In the genomic region with DNA sequence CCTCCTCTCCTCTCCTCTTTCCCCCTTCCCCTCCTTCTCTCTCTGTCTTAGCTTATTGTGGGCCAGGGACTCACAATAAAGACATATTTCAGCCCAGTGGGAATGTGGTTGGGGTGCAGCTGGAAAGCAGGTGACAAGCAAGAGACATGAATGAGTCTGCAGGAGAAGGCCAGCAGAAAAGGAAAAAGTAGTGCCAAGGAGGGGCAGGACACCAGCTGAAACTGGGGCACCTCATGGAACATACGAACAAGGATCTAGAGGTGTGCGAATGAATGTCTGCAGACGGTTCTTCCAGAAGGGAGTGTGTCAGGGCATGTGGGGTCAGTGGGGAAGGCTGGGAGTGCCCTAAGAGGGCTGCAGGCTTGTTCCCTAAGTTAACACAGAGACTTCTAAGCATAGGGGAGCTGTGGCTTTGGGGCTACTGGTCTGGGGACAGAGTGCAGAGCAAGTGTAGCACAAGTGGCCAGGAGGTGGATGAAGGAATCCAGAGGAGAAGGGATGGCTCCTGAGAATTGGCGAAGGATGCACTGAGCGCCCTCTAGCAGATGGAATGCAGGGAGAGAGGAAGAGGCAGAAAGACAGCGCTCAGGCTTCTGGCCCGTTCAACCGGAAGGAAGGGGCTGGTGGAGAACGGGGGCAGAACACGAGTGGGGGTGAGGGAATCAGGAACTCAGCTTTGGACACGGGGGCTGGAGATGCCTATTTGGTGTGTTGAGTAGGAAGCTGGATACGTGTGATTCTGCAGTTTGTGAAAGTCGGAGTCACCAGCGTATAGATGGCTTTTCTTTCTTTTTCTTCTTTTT, we compare ENCODE assay signal across 8 mouse cellular contexts. TPM values are rescaled to one million over a fixed set of nuclear protein-coding genes. Genes with fewer than 3 reads are reported as not detected.
DNase-seq lines count a peak whose midpoint lies in the region; ATAC-seq and TF ChIP-seq lines count a peak whose summit lies in the region.

No protein-coding gene starts in this region.

- no peak overlapping the region for H3K27ac ChIP-seq in heart, adult 2 months
- H3K27ac ChIP-seq in heart, embryonic 10.5 days = no peak overlapping the region
- no peak overlapping the region for H3K27ac ChIP-seq in kidney, adult 2 months (ENCODE audit: insufficient read depth, low read depth, low read length)
- H3K27ac ChIP-seq in hindbrain, embryonic 14.5 days = no peak overlapping the region
- no peak overlapping the region for H3K27ac ChIP-seq in hindbrain, embryonic 11.5 days (ENCODE audit: low read depth, low read length)

- no peaks in the 10 kb centered on the region for H3K27me3 ChIP-seq in heart, adult 2 months (ENCODE audit: control insufficient read depth, insufficient read depth, low read length)
- 0 out of 2 replicates have a peak, but pooled peaks cover 3% of the 10 kb centered on the region for H3K27me3 ChIP-seq in heart, embryonic 10.5 days (ENCODE audit: insufficient read depth, poor library complexity, severe bottlenecking)
- H3K27me3 ChIP-seq in kidney, adult 2 months (replicated peaks; ENCODE audit: control insufficient read depth, insufficient read depth, low read length) = no peaks in the 10 kb centered on the region
- no peaks in the 10 kb centered on the region for H3K27me3 ChIP-seq in hindbrain, embryonic 14.5 days (ENCODE audit: control insufficient read depth, insufficient read depth, low read length)
- H3K27me3 ChIP-seq in hindbrain, embryonic 11.5 days (ENCODE audit: control insufficient read depth, insufficient read depth, low read length) = no peaks in the 10 kb centered on the region

- no peak for TF ChIP-seq EP300 in heart, adult 2 months (IDR thresholded peaks at IDR 0.05; ENCODE audit: insufficient read depth, low read depth, low read length)

- no peaks in the 10 kb centered on the region for H3K36me3 ChIP-seq in heart, adult 2 months (ENCODE audit: control insufficient read depth, insufficient read depth, low read length)
- H3K36me3 ChIP-seq in heart, embryonic 10.5 days = no peaks in the 10 kb centered on the region
- no peaks in the 10 kb centered on the region for H3K36me3 ChIP-seq in kidney, adult 2 months (ENCODE audit: control insufficient read depth, insufficient read depth, low read length)
- H3K36me3 ChIP-seq in hindbrain, embryonic 14.5 days (replicated peaks; ENCODE audit: control insufficient read depth, insufficient read depth) = no peaks in the 10 kb centered on the region
- no peaks in the 10 kb centered on the region for H3K36me3 ChIP-seq in hindbrain, embryonic 11.5 days (ENCODE audit: control insufficient read depth, insufficient read depth, low read length)

- no peak overlapping the region for H3K4me2 ChIP-seq in hindbrain, embryonic 14.5 days (replicated peaks)
- H3K4me2 ChIP-seq in hindbrain, embryonic 11.5 days (replicated peaks; ENCODE audit: low read depth, low read length) = no peak overlapping the region

- H3K9ac ChIP-seq in heart, adult 2 months (ENCODE audit: low read depth, low read length) = no peak overlapping the region
- H3K9ac ChIP-seq in hindbrain, embryonic 14.5 days = no peak overlapping the region
- no peak overlapping the region for H3K9ac ChIP-seq in hindbrain, embryonic 11.5 days (ENCODE audit: low read depth, low read length)

- ATAC-seq in hindbrain, embryonic 14.5 days (ENCODE audit: low FRiP score) = no peak
- ATAC-seq in hindbrain, embryonic 11.5 days (ENCODE audit: low FRiP score) = no peak

- intact Hi-C loops in heart, adult 2 months (cut with DNase I) = no loop called here

- TF ChIP-seq POLR2A in heart, adult 2 months (IDR thresholded peaks at IDR 0.05; ENCODE audit: insufficient read depth, low read depth, low read length) = no peak
- no peak for TF ChIP-seq POLR2A in kidney, adult 2 months (IDR thresholded peaks at IDR 0.05; ENCODE audit: low read depth, low read length)

- peak; percentile 50 to 61 for DNase-seq in heart, adult 2 months
- no peak for DNase-seq in heart, embryonic 10.5 days (ENCODE audit: low spot score)
- peak; percentile 81 for DNase-seq in ES-CJ7 (ENCODE audit: low read depth, low spot score)
- DNase-seq in cerebellum, postnatal 10 days = peak; percentile 62 to 65
- DNase-seq in kidney, adult 2 months = peak; percentile 79
- peak; percentile 65 for DNase-seq in lung, postnatal 14 days
- DNase-seq in hindbrain, embryonic 14.5 days (ENCODE audit: low spot score) = no peak
- DNase-seq in hindbrain, embryonic 11.5 days (ENCODE audit: low spot score) = no peak

- peak; percentile 60 for TF ChIP-seq CTCF in heart, adult 2 months (IDR thresholded peaks at IDR 0.05)
- peak; percentile 64; the same call in 1 of the 2 replicates for TF ChIP-seq CTCF in kidney, adult 2 months (conservative IDR thresholded peaks at IDR 0.05; ENCODE audit: insufficient read depth, insufficient read length, low read depth, low read length)

- peaks cover 13% of the 10 kb centered on the region for H3K4me1 ChIP-seq in heart, adult 2 months (ENCODE audit: control insufficient read depth, insufficient read depth, low read length)
- H3K4me1 ChIP-seq in heart, embryonic 10.5 days = peaks cover 34% of the 10 kb centered on the region
- H3K4me1 ChIP-seq in kidney, adult 2 months (ENCODE audit: control insufficient read depth, insufficient read depth, low read length) = no peaks in the 10 kb centered on the region
- H3K4me1 ChIP-seq in hindbrain, embryonic 14.5 days (replicated peaks; ENCODE audit: control insufficient read depth, insufficient read depth, low read length) = no peaks in the 10 kb centered on the region
- H3K4me1 ChIP-seq in hindbrain, embryonic 11.5 days (replicated peaks; ENCODE audit: control insufficient read depth, insufficient read depth, low read length) = no peaks in the 10 kb centered on the region

- 35% methylated on average over 14 of the region's 14 CpGs for WGBS in heart, adult 2 months
- 39% methylated on average over 14 of the region's 14 CpGs for WGBS in heart, embryonic 10.5 days
- 36% methylated on average over 14 of the region's 14 CpGs for WGBS in kidney, adult 2 months
- WGBS in hindbrain, embryonic 14.5 days = 42% methylated on average over 14 of the region's 14 CpGs
- 43% methylated on average over 14 of the region's 14 CpGs for WGBS in hindbrain, embryonic 11.5 days

- H3K4me3 ChIP-seq in heart, adult 2 months = no peak overlapping the region
- H3K4me3 ChIP-seq in heart, embryonic 10.5 days = no peak overlapping the region
- no peak overlapping the region for H3K4me3 ChIP-seq in kidney, adult 2 months (ENCODE audit: insufficient read depth, low read depth, low read length)
- no peak overlapping the region for H3K4me3 ChIP-seq in hindbrain, embryonic 14.5 days (replicated peaks; ENCODE audit: low read length)
- H3K4me3 ChIP-seq in hindbrain, embryonic 11.5 days (ENCODE audit: low read depth, low read length) = no peak overlapping the region

- no peaks in the 10 kb centered on the region for H3K79me2 ChIP-seq in heart, adult 2 months (replicated peaks; ENCODE audit: control insufficient read depth, insufficient read depth, low read length)

- no peaks in the 10 kb centered on the region for H3K9me3 ChIP-seq in heart, embryonic 10.5 days
- no peaks in the 10 kb centered on the region for H3K9me3 ChIP-seq in hindbrain, embryonic 14.5 days (ENCODE audit: control insufficient read depth, low read length)
- H3K9me3 ChIP-seq in hindbrain, embryonic 11.5 days (ENCODE audit: control insufficient read depth, low read length) = no peaks in the 10 kb centered on the region

RNA-seq across cellular contexts. Expression of a gene that starts 8.8 kb away (rescaled TPM):
- not detected for total RNA-seq in heart, adult 2 months (2021)
- polyA plus RNA-seq in heart, adult 2 months (2012; rRNA removed) = 0.62 TPM in 1 of 2 replicates, not detected in the other
- polyA plus RNA-seq in heart, embryonic 10.5 days (2016; fragmentation: Nextera tagmentation; extraction: Ambion mirVana) = 0.57 and 0.63 TPM in 2 replicates
- polyA plus RNA-seq in kidney, adult 2 months (2012; rRNA removed) = 0.64 and 1.0 TPM in 2 replicates
- polyA plus RNA-seq in hindbrain, embryonic 14.5 days (2014; fragmentation: Nextera tagmentation; extraction: Ambion mirVana) = 0.46 and 1.3 TPM in 2 replicates
- polyA plus RNA-seq in hindbrain, embryonic 11.5 days (2014; fragmentation: Nextera tagmentation; extraction: Ambion mirVana) = not detected in 2 replicates

RNA-seq across cellular contexts. Expression of a gene that starts 29.7 kb away (rescaled TPM):
- total RNA-seq in heart, adult 2 months (2021) = 1 to 10 TPM; 5.1 to 5.4 TPM
- polyA plus RNA-seq in heart, adult 2 months (2012; rRNA removed) = 11.3 and 12.0 TPM in 2 replicates
- polyA plus RNA-seq in heart, embryonic 10.5 days (2016; fragmentation: Nextera tagmentation; extraction: Ambion mirVana) = 6.2 and 11.0 TPM in 2 replicates
- 148 and 169 TPM in 2 replicates for polyA plus RNA-seq in kidney, adult 2 months (2012; rRNA removed)
- polyA plus RNA-seq in hindbrain, embryonic 14.5 days (2014; fragmentation: Nextera tagmentation; extraction: Ambion mirVana) = 32.6 and 42.0 TPM in 2 replicates
- 9.9 and 10.9 TPM in 2 replicates for polyA plus RNA-seq in hindbrain, embryonic 11.5 days (2014; fragmentation: Nextera tagmentation; extraction: Ambion mirVana)

RNA-seq across cellular contexts. Expression of a gene that starts 36.6 kb away (rescaled TPM):
- 100 to 1,000 TPM; 545 to 681 TPM for total RNA-seq in heart, adult 2 months (2021)
- polyA plus RNA-seq in heart, adult 2 months (2012; rRNA removed) = 823 and 843 TPM in 2 replicates
- polyA plus RNA-seq in heart, embryonic 10.5 days (2016; fragmentation: Nextera tagmentation; extraction: Ambion mirVana) = 97.9 and 129 TPM in 2 replicates
- 378 and 521 TPM in 2 replicates for polyA plus RNA-seq in kidney, adult 2 months (2012; rRNA removed)
- 59.1 and 59.8 TPM in 2 replicates for polyA plus RNA-seq in hindbrain, embryonic 14.5 days (2014; fragmentation: Nextera tagmentation; extraction: Ambion mirVana)
- 52.3 and 55.0 TPM in 2 replicates for polyA plus RNA-seq in hindbrain, embryonic 11.5 days (2014; fragmentation: Nextera tagmentation; extraction: Ambion mirVana)

RNA-seq across cellular contexts. Expression of a gene that starts 36.7 kb away (rescaled TPM):
- total RNA-seq in heart, adult 2 months (2021) = 10 to 100 TPM; 81.9 to 98.6 TPM
- polyA plus RNA-seq in heart, adult 2 months (2012; rRNA removed) = 57.2 TPM in 2 replicates
- polyA plus RNA-seq in heart, embryonic 10.5 days (2016; fragmentation: Nextera tagmentation; extraction: Ambion mirVana) = 148 and 158 TPM in 2 replicates
- 55.8 and 71.2 TPM in 2 replicates for polyA plus RNA-seq in kidney, adult 2 months (2012; rRNA removed)
- polyA plus RNA-seq in hindbrain, embryonic 14.5 days (2014; fragmentation: Nextera tagmentation; extraction: Ambion mirVana) = 151 and 171 TPM in 2 replicates
- polyA plus RNA-seq in hindbrain, embryonic 11.5 days (2014; fragmentation: Nextera tagmentation; extraction: Ambion mirVana) = 124 and 145 TPM in 2 replicates

RNA-seq across cellular contexts. Expression of a gene that starts 55.8 kb away (rescaled TPM):
- 10 to 100 TPM; 55.9 to 69.5 TPM for total RNA-seq in heart, adult 2 months (2021)
- 142 and 198 TPM in 2 replicates for polyA plus RNA-seq in heart, adult 2 months (2012; rRNA removed)
- polyA plus RNA-seq in heart, embryonic 10.5 days (2016; fragmentation: Nextera tagmentation; extraction: Ambion mirVana) = 164 and 190 TPM in 2 replicates
- polyA plus RNA-seq in kidney, adult 2 months (2012; rRNA removed) = 107 and 112 TPM in 2 replicates
- 111 TPM in 2 replicates for polyA plus RNA-seq in hindbrain, embryonic 14.5 days (2014; fragmentation: Nextera tagmentation; extraction: Ambion mirVana)
- 159 and 165 TPM in 2 replicates for polyA plus RNA-seq in hindbrain, embryonic 11.5 days (2014; fragmentation: Nextera tagmentation; extraction: Ambion mirVana)

Comparison
In these comparisons a context has a peak if more than half of its experiments do, and no peak if none do; other contexts are left out.
1. DNase-seq: peak in heart, adult 2 months (2 of 2), ES-CJ7 (single experiment), cerebellum, postnatal 10 days (2 of 2), kidney, adult 2 months (single experiment) and lung, postnatal 14 days (single experiment); none in heart, embryonic 10.5 days (single experiment), hindbrain, embryonic 14.5 days (single experiment) and hindbrain, embryonic 11.5 days (single experiment).